Mouse (Mus musculus) fibroblast of lung, adult 2 months (primary cell): ENCODE results near the gene Trip4.
"Not testable (repeated sequence)": the region's sequence is repeated elsewhere in the genome, so short reads cannot be mapped to it uniquely, and the experiment has no call there.

Source experiments
- DNase-seq: peaks from one replicate; pipeline ENCODE4 v3.0.0-alpha.2; 2011; ENCODE audit warnings: low read depth

Gene Trip4

GRCm38 (mm10) chr9:65793506-65793905 is 115.1 kb downstream of the Trip4 start:
- no peak for DNase-seq

GRCm38 (mm10) chr9:65793086-65793485 is 115.5 kb downstream of the Trip4 start:
- DNase-seq = no peak

- DNase-seq = no peak
Observed at GRCm38 (mm10) chr9:65791846-65792245, 116.7 kb downstream of the Trip4 start.

GRCm38 (mm10) chr9:65791106-65791505 is 117.5 kb downstream of the Trip4 start:
- no peak for DNase-seq

- DNase-seq = no peak
Observed at GRCm38 (mm10) chr9:65789788-65790187, 118.8 kb downstream of the Trip4 start.

GRCm38 (mm10) chr9:65788556-65788955 is 120.0 kb downstream of the Trip4 start:
- DNase-seq = no peak

- no peak for DNase-seq
Observed at GRCm38 (mm10) chr9:65787829-65788344, 120.7 kb downstream of the Trip4 start.

GRCm38 (mm10) chr9:65786885-65787787 is 121.5 kb downstream of the Trip4 start:
- DNase-seq = no peak

GRCm38 (mm10) chr9:65785772-65786368 is 122.7 kb downstream of the Trip4 start:
- no peak for DNase-seq

- DNase-seq = not testable (repeated sequence)
Observed at GRCm38 (mm10) chr9:65779619-65780018, 129.0 kb downstream of the Trip4 start.
